Mouse (Mus musculus) adipocyte (in vitro differentiated cells): ENCODE data around the gene Gm3448.
A peak's percentile ranks its signal among the peaks of the same experiment; 100 is the strongest.
"Not testable (repeated sequence)": the region's sequence is repeated elsewhere in the genome, so short reads cannot be mapped to it uniquely, and the experiment has no call there.

Experiments used
- DNase-seq: peaks from one replicate; pipeline ENCODE4 v3.0.0-alpha.2; 2016; ENCODE audit warnings: low spot score

The Gm3448 gene

DNA sequence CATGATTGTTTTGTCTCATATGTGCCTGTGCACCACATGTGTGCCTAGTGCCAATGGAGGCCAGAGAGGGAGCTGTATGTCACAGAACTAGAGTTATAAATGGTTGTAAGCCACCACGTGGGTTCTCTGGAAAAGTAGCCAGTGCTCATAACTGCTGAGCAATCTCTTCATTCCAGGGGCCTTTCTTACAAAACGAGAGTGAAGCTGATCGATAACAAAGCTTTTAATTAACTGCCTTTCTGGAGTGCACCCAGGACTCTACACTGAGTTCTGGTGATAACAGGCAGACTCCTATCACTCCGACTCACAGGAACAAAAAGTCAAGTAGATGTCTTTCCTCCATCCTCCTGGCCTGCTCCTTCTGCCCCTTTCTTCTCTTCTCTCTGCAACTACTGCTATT, 9.9 kb downstream of the Gm3448 start:
- not testable (repeated sequence) for DNase-seq

- DNase-seq = not testable (repeated sequence)
Measured at GRCm38 (mm10) chr17:15025513-15025912, 15.8 kb downstream of the Gm3448 start.

DNA sequence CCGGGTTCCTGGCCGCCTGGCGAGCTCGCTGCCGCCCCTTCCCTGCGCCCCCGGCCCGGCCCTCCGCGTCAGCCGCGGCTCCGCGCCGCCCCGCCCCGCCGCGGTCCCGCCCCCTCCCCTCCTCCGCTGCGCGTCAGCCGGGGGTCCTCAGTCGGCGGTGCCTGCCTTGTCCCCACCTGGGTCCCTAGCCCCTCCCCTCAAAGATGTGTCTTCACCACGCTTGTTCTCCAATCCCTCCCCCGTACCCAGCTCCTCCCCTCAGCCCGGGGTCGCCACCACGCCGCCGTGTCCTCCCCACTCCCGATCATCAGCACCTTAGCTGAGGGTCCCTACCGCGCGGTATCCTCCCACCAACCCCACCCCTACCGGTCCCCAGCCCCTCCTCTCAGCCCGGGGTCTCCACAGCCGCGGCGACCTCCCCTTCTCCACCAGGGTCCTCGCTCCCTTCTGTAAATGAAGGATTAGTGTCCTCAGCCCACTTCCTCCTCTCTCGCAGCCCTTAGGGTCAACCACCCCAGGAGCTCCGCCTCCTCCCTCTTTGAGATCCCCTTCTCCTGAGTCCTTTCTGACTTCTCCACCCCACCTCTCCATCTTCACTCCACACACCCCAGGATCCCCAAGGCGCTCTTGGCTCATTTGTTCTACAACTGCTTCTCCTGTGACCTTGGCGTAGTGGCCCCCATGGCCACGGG, 16.7 kb downstream of the Gm3448 start:
- not testable (repeated sequence) for DNase-seq

- not testable (repeated sequence) for DNase-seq
Measured at GRCm38 (mm10) chr17:15023878-15024492, 17.4 kb downstream of the Gm3448 start.

DNA sequence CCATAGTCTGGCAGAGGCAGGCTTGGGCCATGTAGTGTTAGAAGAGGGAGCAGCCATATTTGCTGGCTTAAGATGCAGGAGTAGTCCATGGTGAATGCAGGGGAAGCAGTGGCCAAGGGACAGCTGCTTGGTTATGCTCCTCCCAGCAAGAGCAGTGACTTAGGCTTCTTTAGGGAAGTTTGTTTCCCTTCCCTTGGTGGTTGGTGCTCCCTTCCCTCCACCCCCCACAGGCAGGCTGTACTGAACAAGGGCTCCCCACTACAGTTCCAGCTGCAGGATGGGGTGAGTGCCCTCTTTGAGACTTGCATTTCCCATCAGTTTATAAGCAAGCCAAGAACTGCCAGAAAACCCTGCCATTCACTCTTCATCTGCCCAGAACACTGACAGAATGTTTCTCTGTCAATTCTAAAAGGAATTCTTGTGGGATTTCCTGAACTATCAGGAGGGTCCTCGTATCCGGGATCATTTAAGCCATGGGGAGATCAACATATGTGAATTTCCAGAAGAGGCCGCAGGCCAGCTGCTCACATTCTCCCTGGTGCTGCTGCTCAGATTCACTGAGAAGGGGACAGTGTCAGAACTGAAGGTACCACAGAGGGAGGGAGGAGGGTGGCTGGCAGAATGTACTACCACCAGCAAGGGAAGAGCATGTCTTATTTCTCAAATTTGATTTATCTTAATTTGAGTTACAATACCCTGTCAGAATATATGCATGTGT, 19.7 kb downstream of the Gm3448 start:
- not testable (repeated sequence) for DNase-seq

DNA sequence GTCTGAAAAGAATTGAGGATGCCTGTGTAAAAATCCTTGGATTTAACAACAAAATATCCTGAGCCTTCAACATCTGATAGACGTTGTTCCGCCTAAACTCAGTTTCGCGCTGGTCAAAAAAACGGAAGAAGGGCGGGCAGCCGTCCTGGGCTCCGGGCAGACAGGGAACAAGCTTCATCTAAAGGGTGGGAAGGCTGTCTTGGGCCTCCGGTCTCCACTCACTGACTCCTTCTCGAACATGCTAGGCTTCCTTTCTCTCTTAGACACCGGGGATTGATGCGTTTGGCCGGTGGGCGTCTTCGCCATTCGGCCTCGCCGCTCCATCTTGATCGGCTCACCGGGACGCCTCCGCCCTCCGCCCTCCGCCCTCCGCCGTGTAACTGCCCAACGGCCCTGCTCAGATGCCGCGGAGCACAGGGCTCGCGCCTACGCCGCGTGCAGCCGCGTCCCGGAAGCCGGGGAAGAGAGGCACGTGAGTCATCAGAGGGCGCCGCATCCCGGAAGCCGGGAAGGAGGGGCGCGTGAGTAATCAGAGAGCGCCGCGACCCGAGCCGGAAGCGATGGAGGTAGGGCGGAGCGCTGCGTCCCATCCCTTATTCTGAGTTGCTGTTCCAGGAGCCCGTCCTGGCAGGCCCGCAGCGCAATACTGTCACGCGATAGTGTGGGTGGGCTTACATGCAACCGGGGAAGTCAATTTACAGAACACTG, 31.5 kb downstream of the Gm3448 start, which contains the start of gene Gm3435:
Gm3435 (plus strand) TSS at position 471 of the 708 bp plus-strand sequence.
- DNase-seq = not testable (repeated sequence)

- DNase-seq = not testable (repeated sequence)
Measured at GRCm38 (mm10) chr17:15009088-15009487, 32.2 kb downstream of the Gm3448 start.

GRCm38 (mm10) chr17:15000047-15000446, 41.3 kb downstream of the Gm3448 start:
- DNase-seq = not testable (repeated sequence)

GRCm38 (mm10) chr17:14994140-14994539, 47.2 kb downstream of the Gm3448 start:
- not testable (repeated sequence) for DNase-seq

- not testable (repeated sequence) for DNase-seq
Measured at GRCm38 (mm10) chr17:14993139-14993832, 48.1 kb downstream of the Gm3448 start.

DNA sequence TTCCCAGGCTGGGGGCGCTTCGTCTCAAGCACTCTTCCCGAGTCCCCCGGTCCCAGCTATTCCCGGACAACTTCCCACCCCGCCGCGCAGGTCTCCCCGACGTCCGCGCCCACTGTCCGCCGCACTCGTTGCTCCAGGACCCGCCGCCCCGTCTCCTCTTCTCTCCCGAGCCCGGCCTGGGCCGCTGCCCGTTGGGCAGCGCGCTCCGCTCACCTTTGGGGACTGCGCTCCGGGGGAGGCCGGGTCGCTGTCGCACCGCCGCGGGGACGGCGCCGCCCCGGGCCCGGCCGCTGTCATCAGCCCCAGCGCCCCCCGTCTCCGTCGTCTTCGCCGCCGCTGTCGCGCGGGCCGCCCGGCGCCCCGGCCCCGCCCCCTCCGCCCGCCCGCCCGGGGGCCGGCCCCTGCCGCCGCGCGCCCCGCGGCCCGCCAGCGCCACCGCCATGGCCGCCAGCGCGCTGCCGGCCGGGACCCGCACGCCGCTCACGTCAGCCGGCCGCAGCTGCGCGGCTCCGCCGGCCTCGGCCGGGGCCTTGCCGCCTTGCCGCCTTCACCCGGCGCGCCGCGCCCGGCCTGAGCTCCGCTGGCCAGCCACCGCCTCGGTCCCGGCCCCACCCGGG, 48.7 kb downstream of the Gm3448 start:
- not testable (repeated sequence) for DNase-seq

- DNase-seq = not testable (repeated sequence)
Measured at GRCm38 (mm10) chr17:14990116-14990702, 51.1 kb downstream of the Gm3448 start.

GRCm38 (mm10) chr17:14978362-14979038, 62.8 kb downstream of the Gm3448 start, which contains the start of the genes 9030025P20Rik and Gm3417:
9030025P20Rik (plus strand) TSS chr17:14978468.
Gm3417 (minus strand) TSS chr17:14978790.
- DNase-seq = not testable (repeated sequence)

DNA sequence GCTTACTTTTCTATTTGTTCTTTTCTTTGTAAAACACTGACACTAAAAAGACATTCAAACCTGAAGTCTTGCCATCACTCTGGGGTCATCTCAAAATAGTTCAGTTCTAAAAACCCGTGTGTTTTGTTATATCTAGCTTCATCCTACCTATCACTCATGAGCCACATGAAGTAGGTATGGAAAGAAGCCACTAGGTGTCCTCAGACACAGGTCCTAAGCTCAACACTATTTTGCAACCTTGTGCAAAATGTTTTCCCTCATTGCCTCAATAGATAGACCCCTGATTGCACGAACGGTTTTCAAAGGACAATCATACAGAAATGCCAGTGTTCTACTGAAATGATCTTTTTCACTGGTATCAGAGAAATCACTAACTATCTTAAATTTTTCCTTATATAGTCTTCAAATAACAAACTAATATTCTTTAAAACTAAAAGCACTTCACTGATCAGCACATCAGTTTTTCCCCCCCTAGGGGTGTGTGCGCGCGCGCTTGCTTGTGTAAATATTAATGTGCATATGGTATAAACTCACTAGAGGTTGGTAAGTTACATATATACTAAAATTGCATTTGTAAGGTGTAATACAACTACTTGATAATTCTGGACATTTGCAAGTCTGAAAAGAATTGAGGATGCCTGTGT, 63.5 kb downstream of the Gm3448 start:
- not testable (repeated sequence) for DNase-seq

GRCm38 (mm10) chr17:14968373-14968913, 72.9 kb downstream of the Gm3448 start:
- not testable (repeated sequence) for DNase-seq

DNA sequence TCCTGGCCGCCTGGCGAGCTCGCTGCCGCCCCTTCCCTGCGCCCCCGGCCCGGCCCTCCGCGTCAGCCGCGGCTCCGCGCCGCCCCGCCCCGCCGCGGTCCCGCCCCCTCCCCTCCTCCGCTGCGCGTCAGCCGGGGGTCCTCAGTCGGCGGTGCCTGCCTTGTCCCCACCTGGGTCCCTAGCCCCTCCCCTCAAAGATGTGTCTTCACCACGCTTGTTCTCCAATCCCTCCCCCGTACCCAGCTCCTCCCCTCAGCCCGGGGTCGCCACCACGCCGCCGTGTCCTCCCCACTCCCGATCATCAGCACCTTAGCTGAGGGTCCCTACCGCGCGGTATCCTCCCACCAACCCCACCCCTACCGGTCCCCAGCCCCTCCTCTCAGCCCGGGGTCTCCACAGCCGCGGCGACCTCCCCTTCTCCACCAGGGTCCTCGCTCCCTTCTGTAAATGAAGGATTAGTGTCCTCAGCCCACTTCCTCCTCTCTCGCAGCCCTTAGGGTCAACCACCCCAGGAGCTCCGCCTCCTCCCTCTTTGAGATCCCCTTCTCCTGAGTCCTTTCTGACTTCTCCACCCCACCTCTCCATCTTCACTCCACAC, 79.7 kb downstream of the Gm3448 start:
- DNase-seq = not testable (repeated sequence)

DNA sequence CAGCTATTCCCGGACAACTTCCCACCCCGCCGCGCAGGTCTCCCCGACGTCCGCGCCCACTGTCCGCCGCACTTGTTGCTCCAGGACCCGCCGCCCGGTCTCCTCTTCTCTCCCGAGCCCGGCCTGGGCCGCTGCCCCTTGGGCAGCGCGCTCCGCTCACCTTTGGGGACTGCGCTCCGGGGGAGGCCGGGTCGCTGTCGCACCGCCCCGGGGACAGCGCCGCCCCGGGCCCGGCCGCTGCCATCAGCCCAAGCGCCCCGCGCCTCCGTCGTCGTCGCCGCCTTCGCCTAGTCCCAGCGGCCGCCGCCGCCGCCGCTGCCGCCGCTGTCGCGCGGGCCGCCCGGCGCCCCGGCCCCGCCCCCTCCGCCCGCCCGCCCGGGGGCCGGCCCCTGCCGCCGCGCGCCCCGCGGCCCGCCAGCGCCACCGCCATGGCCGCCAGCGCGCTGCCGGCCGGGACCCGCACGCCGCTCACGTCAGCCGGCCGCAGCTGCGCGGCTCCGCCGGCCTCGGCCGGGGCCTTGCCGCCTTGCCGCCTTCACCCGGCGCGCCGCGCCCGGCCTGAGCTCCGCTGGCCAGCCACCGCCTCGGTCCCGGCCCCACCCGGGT, 80.3 kb downstream of the Gm3448 start, which contains the start of gene Phf10:
Phf10 (minus strand) TSS at position 323 of the 606 bp plus-strand sequence.
- DNase-seq = peak; percentile 34

DNA sequence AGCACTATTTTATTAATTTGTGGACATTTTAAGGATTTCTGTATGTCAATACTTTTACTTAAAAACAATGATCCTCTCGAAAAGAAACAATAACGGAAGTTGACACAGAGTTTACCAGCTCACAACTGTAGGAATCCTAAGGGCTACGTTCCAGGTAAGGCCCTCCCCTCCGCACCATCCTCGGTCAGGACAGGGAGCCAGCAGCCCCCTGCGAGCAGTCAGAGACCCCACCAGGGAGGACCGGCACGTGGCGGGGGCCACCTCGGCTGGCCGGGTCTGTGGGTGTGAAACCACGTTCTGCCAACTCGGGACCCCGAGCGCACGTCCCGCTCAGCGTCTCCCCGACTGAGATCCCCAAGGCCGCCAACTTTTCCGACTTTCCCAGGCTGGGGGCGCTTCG, 80.8 kb downstream of the Gm3448 start:
- DNase-seq = peak; percentile 29
